Mouse (Mus musculus) E14TG2a.4 (cell line): Measurements from ENCODE around the gene Cstad.

Experiments
- CTCF ChIP-seq: conservative IDR thresholded peaks from 2 replicates; pipeline ENCODE4 v1.5.1; 2014; ENCODE audit warnings: low read length
- POU5F1 ChIP-seq: IDR thresholded peaks from 2 replicates; pipeline ENCODE4 v1.6.1; 2014; ENCODE audit warnings: low read length, borderline replicate concordance

DNA sequence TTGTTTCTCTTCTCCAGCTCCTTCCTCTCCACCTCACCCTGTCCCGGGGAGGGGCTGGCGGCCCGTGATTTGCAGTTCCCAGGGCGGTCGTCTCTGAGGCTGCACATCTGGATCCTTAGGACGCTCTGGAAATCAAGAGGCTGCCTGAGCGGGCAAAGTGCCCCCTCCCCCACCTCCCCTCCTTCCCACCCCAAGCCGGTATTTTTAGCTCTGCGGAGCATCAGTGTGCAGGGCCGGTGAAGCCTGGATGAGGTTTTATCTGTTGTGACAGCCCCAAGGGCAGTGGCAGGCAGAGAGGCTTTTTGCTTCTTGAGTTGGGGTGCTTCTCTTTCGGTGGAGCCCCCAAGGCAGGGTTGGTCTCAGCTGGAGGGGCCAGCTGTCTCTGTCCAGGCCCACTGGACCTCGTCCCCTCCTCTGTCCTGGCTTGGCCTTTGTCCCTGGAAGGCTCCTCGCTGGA lies 57.8 kb downstream of the Cstad start:
- TF ChIP-seq CTCF (no peak), POU5F1 (no peak)
